In genomic region chr7:19303770-19304169, GRCm38 (mm10) we compare ENCODE assay signal across 9 mouse cellular contexts. TPM values are rescaled to one million over a fixed set of nuclear protein-coding genes. Genes with fewer than 3 reads are reported as not detected.
A peak's percentile ranks its signal among the peaks of the same experiment; 100 is the strongest.
DNase-seq lines count a peak whose midpoint lies in the region; ATAC-seq and TF ChIP-seq lines count a peak whose summit lies in the region.
"Had no signal": no experiment of that assay in that cellular context is flagged by ENCODE, and none has a peak within 500 bp of the region (broad histone marks: within the 10 kb centered on the region; RNA-seq: fewer than 3 reads in every experiment).

No protein-coding gene starts in this region.

- H3K4me3 ChIP-seq in embryonic facial prominence, embryonic 15.5 days (replicated peaks) = peak overlapping the region; percentile 32
- H3K4me3 ChIP-seq in heart, embryonic 16.5 days (ENCODE audit: low read length) = peak overlapping the region; percentile 55
- H3K4me3 ChIP-seq in kidney, postnatal 0 days (replicated peaks; ENCODE audit: low read depth, low read length) = no peak overlapping the region
- H3K4me3 ChIP-seq in lung, embryonic 15.5 days = peak overlapping the region; percentile 33
- H3K4me3 ChIP-seq in olfactory bulb, adult 2 months (ENCODE audit: insufficient read depth, low read depth, low read length) = no peak overlapping the region
- H3K4me3 ChIP-seq: erythroblast, embryonic 14.5 days had no signal

- H3K9ac ChIP-seq in embryonic facial prominence, embryonic 15.5 days = 0 out of 2 replicates have a peak overlapping the region, but pooled peaks have one; percentile 4
- peak overlapping the region; percentile 61; the same call in 1 of the 2 replicates for H3K9ac ChIP-seq in heart, embryonic 16.5 days (ENCODE audit: low read length)
- H3K9ac ChIP-seq in kidney, postnatal 0 days (ENCODE audit: low read depth, low read length) = no peak overlapping the region
- H3K9ac ChIP-seq in lung, embryonic 15.5 days = no peak overlapping the region

- no peaks in the 10 kb centered on the region for H3K36me3 ChIP-seq in embryonic facial prominence, embryonic 15.5 days
- H3K36me3 ChIP-seq in heart, embryonic 16.5 days (ENCODE audit: control insufficient read depth, insufficient read depth) = no peaks in the 10 kb centered on the region
- no peaks in the 10 kb centered on the region for H3K36me3 ChIP-seq in kidney, postnatal 0 days (ENCODE audit: insufficient read depth, low read length)
- H3K36me3 ChIP-seq in lung, embryonic 15.5 days = no peaks in the 10 kb centered on the region

- peak; percentile 83 for TF ChIP-seq CTCF in kidney, postnatal 0 days (IDR thresholded peaks at IDR 0.05; ENCODE audit: low read depth)
- TF ChIP-seq CTCF in olfactory bulb, adult 2 months (IDR thresholded peaks at IDR 0.05; ENCODE audit: insufficient read depth, low read depth, low read length) = peak; percentile 92

- under 1% methylated on average over 16 of the region's 16 CpGs for WGBS in embryonic facial prominence, embryonic 15.5 days
- under 1% methylated on average over 16 of the region's 16 CpGs for WGBS in heart, embryonic 16.5 days
- under 1% methylated on average over 16 of the region's 16 CpGs for WGBS in kidney, postnatal 0 days
- WGBS in lung, embryonic 15.5 days = under 1% methylated on average over 16 of the region's 16 CpGs
- 4% methylated on average over 16 of the region's 16 CpGs for WGBS in olfactory bulb, adult 2 months

- TF ChIP-seq POLR2A in olfactory bulb, adult 2 months (IDR thresholded peaks at IDR 0.05; ENCODE audit: insufficient read depth, low read depth, low read length) = no peak

- no peak for ATAC-seq in embryonic facial prominence, embryonic 15.5 days (ENCODE audit: insufficient number of reproducible peaks, low FRiP score, low TSS enrichment, low read depth)
- no peak for ATAC-seq in heart, embryonic 16.5 days (replicated peaks; ENCODE audit: extremely low read depth, insufficient read depth, low FRiP score)
- ATAC-seq in kidney, postnatal 0 days (replicated peaks; ENCODE audit: low FRiP score, low read depth) = no peak
- no peak for ATAC-seq in lung, embryonic 15.5 days (ENCODE audit: borderline replicate concordance, extremely low read depth, low FRiP score, low TSS enrichment)

- no peaks in the 10 kb centered on the region for H3K9me3 ChIP-seq in embryonic facial prominence, embryonic 15.5 days (replicated peaks)
- no peaks in the 10 kb centered on the region for H3K9me3 ChIP-seq in heart, embryonic 16.5 days (replicated peaks; ENCODE audit: control insufficient read depth, low read length)
- H3K9me3 ChIP-seq in kidney, postnatal 0 days (replicated peaks; ENCODE audit: low read length) = no peaks in the 10 kb centered on the region
- no peaks in the 10 kb centered on the region for H3K9me3 ChIP-seq in lung, embryonic 15.5 days

- no peak overlapping the region for H3K27ac ChIP-seq in embryonic facial prominence, embryonic 15.5 days (replicated peaks)
- no peak overlapping the region for H3K27ac ChIP-seq in heart, embryonic 16.5 days (ENCODE audit: low read length)
- H3K27ac ChIP-seq in kidney, postnatal 0 days = no peak overlapping the region
- H3K27ac ChIP-seq in lung, embryonic 15.5 days = no peak overlapping the region
- H3K27ac ChIP-seq in olfactory bulb, adult 2 months (ENCODE audit: insufficient read depth, low read depth, low read length) = no peak overlapping the region

- H3K27me3 ChIP-seq in embryonic facial prominence, embryonic 15.5 days = peaks cover 63% of the 10 kb centered on the region
- H3K27me3 ChIP-seq in heart, embryonic 16.5 days (ENCODE audit: control insufficient read depth, insufficient read depth, low read length) = peaks cover 50% of the 10 kb centered on the region
- H3K27me3 ChIP-seq in kidney, postnatal 0 days (ENCODE audit: insufficient read depth, low read length) = peaks cover 35% of the 10 kb centered on the region
- peaks cover 63% of the 10 kb centered on the region for H3K27me3 ChIP-seq in lung, embryonic 15.5 days

- peaks cover 38% of the 10 kb centered on the region for H3K4me1 ChIP-seq in embryonic facial prominence, embryonic 15.5 days
- H3K4me1 ChIP-seq in heart, embryonic 16.5 days (ENCODE audit: control insufficient read depth, insufficient read depth, low read length) = peaks cover 31% of the 10 kb centered on the region
- peaks cover 8% of the 10 kb centered on the region; the same call in 1 of the 2 replicates for H3K4me1 ChIP-seq in kidney, postnatal 0 days (replicated peaks; ENCODE audit: insufficient read depth, low read length)
- H3K4me1 ChIP-seq in lung, embryonic 15.5 days = peaks cover 31% of the 10 kb centered on the region
- H3K4me1 ChIP-seq in olfactory bulb, adult 2 months (ENCODE audit: control insufficient read depth, insufficient read depth, low read length) = peaks cover 36% of the 10 kb centered on the region

- H3K4me2 ChIP-seq in embryonic facial prominence, embryonic 15.5 days (replicated peaks) = peak overlapping the region; percentile 40
- peak overlapping the region; percentile 77 for H3K4me2 ChIP-seq in heart, embryonic 16.5 days (ENCODE audit: low read depth, low read length)
- peak overlapping the region; percentile 64; the same call in 1 of the 2 replicates for H3K4me2 ChIP-seq in kidney, postnatal 0 days (ENCODE audit: low read length)
- peak overlapping the region; percentile 54 for H3K4me2 ChIP-seq in lung, embryonic 15.5 days

- DNase-seq in CD4-positive helper T cell, adult 2 months (ENCODE audit: low read depth, low spot score) = peak; percentile 85
- peak; percentile 88 for DNase-seq in adrenal gland, postnatal 10 days
- peak; percentile 55 for DNase-seq in kidney, postnatal 0 days (ENCODE audit: low spot score)
- DNase-seq in thymus, postnatal 14 days = peak; percentile 83

RNA-seq across cellular contexts. Expression of gene Fosb, which starts 6.1 kb away (rescaled TPM):
- total RNA-seq in adrenal gland, postnatal 10 days (2021) = 10 to 100 TPM in 1 of 2 experiments, 1 to 10 TPM in 1; 1.2 to 12.9 TPM
- polyA plus RNA-seq in embryonic facial prominence, embryonic 15.5 days (2015; fragmentation: Nextera tagmentation; extraction: Ambion mirVana) = 0.21 and 0.69 TPM in 2 replicates
- polyA plus RNA-seq in heart, embryonic 16.5 days (2015; fragmentation: Nextera tagmentation; extraction: Ambion mirVana) = 0.24 and 0.34 TPM in 2 replicates
- polyA plus RNA-seq in kidney, postnatal 0 days (2015; fragmentation: Nextera tagmentation; extraction: Ambion mirVana) = 0.11 TPM in 2 replicates
- polyA plus RNA-seq in lung, embryonic 15.5 days (2015; fragmentation: Nextera tagmentation; extraction: Ambion mirVana) = 0.24 and 0.26 TPM in 2 replicates
- not detected in 2 replicates for polyA plus RNA-seq in olfactory bulb, adult 2 months (2012; ENCODE audit: insufficient read depth, insufficient read length, low replicate concordance, missing spikeins)

RNA-seq across cellular contexts. Expression of gene Rtn2, which starts 21.3 kb away (rescaled TPM):
- 10 to 100 TPM; 20.2 to 59.7 TPM for total RNA-seq in adrenal gland, postnatal 10 days (2021)
- polyA plus RNA-seq in embryonic facial prominence, embryonic 15.5 days (2015; fragmentation: Nextera tagmentation; extraction: Ambion mirVana) = 39.2 and 41.9 TPM in 2 replicates
- 27.4 and 28.5 TPM in 2 replicates for polyA plus RNA-seq in heart, embryonic 16.5 days (2015; fragmentation: Nextera tagmentation; extraction: Ambion mirVana)
- polyA plus RNA-seq in kidney, postnatal 0 days (2015; fragmentation: Nextera tagmentation; extraction: Ambion mirVana) = 7.3 and 7.4 TPM in 2 replicates
- 10.6 and 11.4 TPM in 2 replicates for polyA plus RNA-seq in lung, embryonic 15.5 days (2015; fragmentation: Nextera tagmentation; extraction: Ambion mirVana)
- polyA plus RNA-seq in olfactory bulb, adult 2 months (2012; ENCODE audit: insufficient read depth, insufficient read length, low replicate concordance, missing spikeins) = not detected in 2 replicates

RNA-seq across cellular contexts. Expression of gene Ppm1n, which starts 23.9 kb away (rescaled TPM):
- under 1 TPM in 1 of 2 experiments, not detected in 1; 0.30 TPM for total RNA-seq in adrenal gland, postnatal 10 days (2021)
- 0.14 and 0.41 TPM in 2 replicates for polyA plus RNA-seq in embryonic facial prominence, embryonic 15.5 days (2015; fragmentation: Nextera tagmentation; extraction: Ambion mirVana)
- 0.11 TPM in 1 of 2 replicates, not detected in the other for polyA plus RNA-seq in heart, embryonic 16.5 days (2015; fragmentation: Nextera tagmentation; extraction: Ambion mirVana)
- polyA plus RNA-seq in kidney, postnatal 0 days (2015; fragmentation: Nextera tagmentation; extraction: Ambion mirVana) = 0.18 TPM in 1 of 2 replicates, not detected in the other
- not detected in 2 replicates for polyA plus RNA-seq in lung, embryonic 15.5 days (2015; fragmentation: Nextera tagmentation; extraction: Ambion mirVana)
- not detected in 2 replicates for polyA plus RNA-seq in olfactory bulb, adult 2 months (2012; ENCODE audit: insufficient read depth, insufficient read length, low replicate concordance, missing spikeins)
- polyA plus RNA-seq: erythroblast, embryonic 14.5 days had no signal

RNA-seq across cellular contexts. Expression of gene Vasp, which starts 32.2 kb away (rescaled TPM):
- total RNA-seq in adrenal gland, postnatal 10 days (2021) = 10 to 100 TPM; 73.9 to 77.2 TPM
- 85.2 TPM in 2 replicates for polyA plus RNA-seq in embryonic facial prominence, embryonic 15.5 days (2015; fragmentation: Nextera tagmentation; extraction: Ambion mirVana)
- 84.0 and 86.1 TPM in 2 replicates for polyA plus RNA-seq in heart, embryonic 16.5 days (2015; fragmentation: Nextera tagmentation; extraction: Ambion mirVana)
- polyA plus RNA-seq in kidney, postnatal 0 days (2015; fragmentation: Nextera tagmentation; extraction: Ambion mirVana) = 89.4 and 94.4 TPM in 2 replicates
- polyA plus RNA-seq in lung, embryonic 15.5 days (2015; fragmentation: Nextera tagmentation; extraction: Ambion mirVana) = 115 TPM in 2 replicates
- polyA plus RNA-seq in olfactory bulb, adult 2 months (2012; ENCODE audit: insufficient read depth, insufficient read length, low replicate concordance, missing spikeins) = not detected in 2 replicates

RNA-seq across cellular contexts. Expression of gene Ercc1, which starts 40.8 kb away (rescaled TPM):
- 10 to 100 TPM; 37.1 to 41.3 TPM for total RNA-seq in adrenal gland, postnatal 10 days (2021)
- 83.0 and 85.5 TPM in 2 replicates for polyA plus RNA-seq in embryonic facial prominence, embryonic 15.5 days (2015; fragmentation: Nextera tagmentation; extraction: Ambion mirVana)
- 61.0 and 62.4 TPM in 2 replicates for polyA plus RNA-seq in heart, embryonic 16.5 days (2015; fragmentation: Nextera tagmentation; extraction: Ambion mirVana)
- 68.4 and 68.8 TPM in 2 replicates for polyA plus RNA-seq in kidney, postnatal 0 days (2015; fragmentation: Nextera tagmentation; extraction: Ambion mirVana)
- polyA plus RNA-seq in lung, embryonic 15.5 days (2015; fragmentation: Nextera tagmentation; extraction: Ambion mirVana) = 86.4 and 88.6 TPM in 2 replicates
- polyA plus RNA-seq in olfactory bulb, adult 2 months (2012; ENCODE audit: insufficient read depth, insufficient read length, low replicate concordance, missing spikeins) = not detected in 2 replicates

Comparison
In these comparisons a context has a peak if more than half of its experiments do, and no peak if none do; other contexts are left out.
1. H3K4me3 ChIP-seq: peak in embryonic facial prominence, embryonic 15.5 days (single experiment), heart, embryonic 16.5 days (single experiment) and lung, embryonic 15.5 days (single experiment); none in kidney, postnatal 0 days (single experiment) and olfactory bulb, adult 2 months (single experiment).
2. H3K9ac ChIP-seq: peak in embryonic facial prominence, embryonic 15.5 days (single experiment) and heart, embryonic 16.5 days (single experiment); none in kidney, postnatal 0 days (single experiment) and lung, embryonic 15.5 days (single experiment).
3. Peak in every context shown above with its lines, with median percentiles within 50 percentile points of each other: DNase-seq and H3K4me2 ChIP-seq.